Mouse (Mus musculus) kidney, adult 8-10 months (tissue): ENCODE data around the gene Hmox2.

Experiments used
- DNase-seq, 2 experiments: peaks; one replicate each; pipeline ENCODE4 v3.0.0; 2022

Hmox2 gene

GRCm38 (mm10) chr16:4785706-4786105, 59.5 kb downstream of the Hmox2 start:
- no peak for DNase-seq

DNA sequence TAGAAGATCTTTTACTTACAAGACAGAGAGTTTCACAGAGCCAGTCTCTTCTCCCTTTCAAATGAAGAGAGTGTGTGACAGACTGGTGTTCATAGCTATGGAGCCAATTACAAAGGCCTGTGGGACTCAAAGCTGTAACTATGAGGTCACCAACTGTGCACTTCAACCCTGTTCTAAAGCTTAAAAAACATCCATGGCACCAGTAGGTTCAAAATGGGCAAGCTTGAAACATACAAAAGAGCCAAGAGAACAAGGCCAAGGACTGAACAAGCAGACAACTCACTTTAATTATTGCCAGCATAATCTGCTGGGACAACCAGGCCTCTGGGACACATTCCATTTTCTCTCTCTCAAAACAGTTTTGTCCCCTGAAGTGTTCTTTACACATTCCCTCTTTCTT, 62.0 kb downstream of the Hmox2 start:
- DNase-seq: no peak

DNA sequence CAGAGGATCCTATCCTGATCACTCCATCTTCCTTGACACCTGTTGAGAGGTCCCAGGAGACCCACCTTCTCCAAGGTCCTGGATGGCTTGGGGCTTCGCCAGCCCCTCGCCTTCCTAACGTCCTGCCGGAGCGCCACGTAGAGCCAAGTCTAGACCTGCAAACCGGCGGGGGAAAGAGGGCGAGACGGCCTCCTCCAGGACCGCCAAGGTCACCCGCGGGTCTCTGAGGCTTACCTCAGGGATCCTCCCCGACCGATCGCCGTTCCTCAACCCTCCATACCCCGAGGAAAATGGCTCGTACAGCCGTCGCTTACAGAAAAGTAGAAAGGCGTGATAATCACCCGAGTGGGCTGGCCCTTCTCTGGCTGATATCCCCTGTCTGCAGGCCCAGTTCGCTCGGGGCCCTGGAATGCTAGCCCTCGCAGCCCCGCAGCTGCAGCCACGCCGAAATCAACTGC, 63.2 kb downstream of the Hmox2 start:
- peak; percentile 29 to 44 for DNase-seq

DNA sequence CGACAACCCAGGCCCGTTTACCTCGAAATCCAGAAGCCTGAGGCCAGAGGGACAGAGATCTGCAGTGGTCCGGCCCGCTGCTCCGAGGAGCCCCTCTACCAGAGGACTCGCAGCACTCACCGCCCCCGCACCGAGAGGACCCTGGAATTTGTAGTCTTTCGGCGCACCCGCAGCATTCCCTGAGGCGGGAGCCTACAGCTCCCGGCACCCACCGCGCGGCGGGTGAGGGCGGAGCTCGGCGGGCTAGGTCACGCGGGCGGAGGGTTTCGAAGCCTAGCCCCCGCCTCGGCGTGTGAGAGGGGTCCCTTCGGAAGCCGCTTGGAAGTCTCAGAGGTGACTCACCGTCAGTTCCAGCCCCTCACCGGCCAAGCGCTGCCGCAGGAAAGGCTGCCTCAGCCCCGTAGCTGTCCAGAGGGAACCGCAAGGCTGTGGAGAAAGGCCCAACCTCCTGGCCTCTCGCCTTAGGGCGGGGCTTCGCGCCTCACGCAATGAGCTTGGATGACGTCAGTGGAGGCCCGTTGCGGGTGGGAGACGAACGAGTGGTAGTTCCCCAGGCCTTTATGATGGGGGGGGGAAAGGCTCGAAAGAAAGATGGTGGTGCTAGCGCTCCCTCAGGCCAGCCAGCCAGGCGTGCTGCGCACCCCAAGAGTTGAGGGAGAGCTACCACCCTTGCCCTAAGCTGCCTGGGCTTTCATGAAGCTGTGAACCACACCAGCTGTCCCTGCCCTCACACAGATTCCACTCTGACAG, 63.8 kb downstream of the Hmox2 start, which contains the start of gene Cdip1:
Cdip1 (minus strand) TSS at position 483 of the 750 bp plus-strand sequence.
- DNase-seq: peak; percentile 92 to 94

- peak in 1 of 2 experiments; percentile 46 for DNase-seq
Measured at GRCm38 (mm10) chr16:4791332-4791731, 65.2 kb downstream of the Hmox2 start.

GRCm38 (mm10) chr16:4796631-4797030, 70.5 kb downstream of the Hmox2 start:
- DNase-seq: no peak
